Mouse (Mus musculus): ENCODE data around the gene Hsf2.

DNA sequence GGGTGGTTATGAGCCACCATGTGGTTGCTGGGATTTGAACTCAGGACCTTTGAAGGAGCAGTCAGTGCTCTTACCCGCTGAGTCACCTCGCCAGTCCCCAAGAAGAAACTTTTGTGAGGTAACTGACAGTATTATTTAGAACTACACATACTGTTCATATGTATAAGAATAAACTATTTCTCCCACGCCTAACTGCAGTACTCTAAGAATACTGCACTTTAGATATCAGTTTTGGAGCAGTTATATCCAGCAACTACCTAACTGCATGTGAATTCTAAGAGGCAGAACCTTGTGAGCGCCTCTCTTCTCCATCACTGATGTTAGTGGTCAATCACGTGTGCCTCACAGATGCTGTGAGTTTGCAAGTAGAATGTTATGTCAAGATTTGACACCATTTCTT, 40.3 kb downstream of the Hsf2 start:
- TF ChIP-seq POLR2A (IDR thresholded peaks at IDR 0.05; ENCODE audit: extremely low read depth, insufficient read depth, low read length) (no peak), CTCF (IDR thresholded peaks at IDR 0.05; ENCODE audit: low read depth, low read length) (no peak)
